Mouse (Mus musculus) kidney, adult 8-10 months (tissue): ENCODE results near the gene Zfp677.
"Not testable (repeated sequence)": the region's sequence is repeated elsewhere in the genome, so short reads cannot be mapped to it uniquely, and the experiment has no call there.

Experiments used
- DNase-seq, 2 experiments: peaks; one replicate each; pipeline ENCODE4 v3.0.0; 2022

The Zfp677 gene

GRCm38 (mm10) chr17:21383391-21384056 is at the start of gene Zfp677:
Zfp677 (plus strand) TSS chr17:21383748.
- peak; percentile 58 to 63 for DNase-seq

GRCm38 (mm10) chr17:21368018-21368417 is 15.5 kb upstream of the Zfp677 start:
- not testable (repeated sequence) for DNase-seq

GRCm38 (mm10) chr17:21369925-21370719 is 13.4 kb upstream of the Zfp677 start:
- peak in 1 of 2 experiments; percentile 2 for DNase-seq

GRCm38 (mm10) chr17:21375311-21375710 is 8.2 kb upstream of the Zfp677 start:
- DNase-seq, result no peak

GRCm38 (mm10) chr17:21384057-21384411 is 486 bp downstream of the Zfp677 start:
- DNase-seq, result no peak

GRCm38 (mm10) chr17:21422664-21423599 is 39.4 kb downstream of the Zfp677 start, which contains the start of gene Zfp54:
Zfp54 (plus strand) TSS chr17:21423227.
- DNase-seq, result peak; percentile 67 to 76

GRCm38 (mm10) chr17:21438806-21439400 is 55.4 kb downstream of the Zfp677 start:
- DNase-seq, result peak in 1 of 2 experiments; percentile 7
